Mouse (Mus musculus) MEL (cell line): ENCODE results near the gene Dnah3. TPM values are rescaled to one million over a fixed set of nuclear protein-coding genes. Genes with fewer than 3 reads are reported as not detected.

Experiments
- DNase-seq: peaks from one replicate; pipeline ENCODE4 v3.0.0; 2011; ENCODE audit warnings: low read depth, low spot score
- H3K27ac ChIP-seq: 2 replicates; pipeline ENCODE4 v1.5.1; 2012; ENCODE audit warnings: low read depth, mild to moderate bottlenecking, control low read depth, low read length, moderate library complexity; ENCODE audit not compliant: control insufficient read depth
- H3K27me3 ChIP-seq, 2 experiments: fragments of 150-350 bp in 1 of 2; sonication (generic) in 1 of 2; 2 replicates each; pipeline ENCODE4 v1.6.1; 2012; ENCODE audit warnings: low read length in 2 of 2, mild to moderate bottlenecking in 2 of 2, improper control_type of control experiment in 1 of 2, moderate library complexity in 1 of 2; ENCODE audit not compliant: insufficient read depth in 2 of 2, control insufficient read depth in 1 of 2
- H3K36me3 ChIP-seq, 2 experiments: 2 replicates each; pipeline ENCODE4 v1.6.1; 2012 to 2014; ENCODE audit warnings: low read length in 2 of 2, improper control_type of control experiment in 1 of 2, inconsistent platforms in 1 of 2, mild to moderate bottlenecking in 1 of 2; ENCODE audit not compliant: insufficient read depth in 2 of 2, control insufficient read depth in 1 of 2
- H3K4me1 ChIP-seq, 2 experiments: fragments of 150-350 bp in 1 of 2; sonication (generic) in 1 of 2; 2 replicates each; pipeline ENCODE4 v1.6.1; 2012; ENCODE audit warnings: low read length in 2 of 2, improper control_type of control experiment in 1 of 2, mild to moderate bottlenecking in 1 of 2; ENCODE audit not compliant: insufficient read depth in 2 of 2, control insufficient read depth in 1 of 2
- H3K4me3 ChIP-seq, 2 experiments: fragments of 150-350 bp in 1 of 2; sonication (generic) in 1 of 2; 2 replicates each; pipeline ENCODE4 v1.5.1; 2012; ENCODE audit warnings: low read depth in 2 of 2, low read length in 2 of 2, mild to moderate bottlenecking in 2 of 2, moderate library complexity in 2 of 2, control low read depth in 1 of 2, improper control_type of control experiment in 1 of 2; ENCODE audit not compliant: control insufficient read depth in 1 of 2, insufficient read depth in 1 of 2
- H3K79me2 ChIP-seq: 2 replicates; pipeline ENCODE4 v1.6.1; 2012; ENCODE audit warnings: mild to moderate bottlenecking, low read length, moderate library complexity; ENCODE audit not compliant: control insufficient read depth, poor library complexity, insufficient read depth
- H3K9ac ChIP-seq: 2 replicates; pipeline ENCODE4 v1.6.1; 2012; ENCODE audit warnings: low read depth, mild to moderate bottlenecking, control low read depth, low read length, moderate library complexity; ENCODE audit not compliant: control insufficient read depth, poor library complexity, severe bottlenecking
- H3K9me3 ChIP-seq: fragments of 150-350 bp; sonication (generic); replicated peaks from 2 replicates; pipeline ENCODE4 v1.6.1; 2012; ENCODE audit warnings: mild to moderate bottlenecking, low read length, improper control_type of control experiment, moderate library complexity; ENCODE audit not compliant: insufficient read depth
- BHLHE40 ChIP-seq: IDR thresholded peaks from 2 replicates; pipeline ENCODE4 v1.6.1; 2012; ENCODE audit warnings: low read depth, mild to moderate bottlenecking, inconsistent platforms, low read length, improper control_type of control experiment, borderline replicate concordance
- CHD2 ChIP-seq: IDR thresholded peaks from 2 replicates; pipeline ENCODE4 v1.6.1; 2011; ENCODE audit warnings: low read length, improper control_type of control experiment
- CTCF ChIP-seq, 3 experiments: IDR thresholded peaks in 2 of 3; conservative IDR thresholded peaks in 1 of 3; 2 replicates each; pipeline ENCODE4 v1.5.1; 2011 to 2012; ENCODE audit warnings: low read length in 3 of 3, low read depth in 2 of 3, mild to moderate bottlenecking in 2 of 3, improper control_type of control experiment in 1 of 3, inconsistent platforms in 1 of 3, mixed read lengths in 1 of 3, moderate library complexity in 1 of 3; ENCODE audit not compliant: control insufficient read depth in 1 of 3, insufficient read depth in 1 of 3, poor library complexity in 1 of 3, severe bottlenecking in 1 of 3
- E2F4 ChIP-seq: IDR thresholded peaks from 2 replicates; pipeline ENCODE4 v1.6.1; 2011; ENCODE audit warnings: low read depth, low read length, improper control_type of control experiment, borderline replicate concordance
- ELF1 ChIP-seq: IDR thresholded peaks from 2 replicates; pipeline ENCODE4 v1.6.1; 2014; ENCODE audit warnings: low read depth, mild to moderate bottlenecking, inconsistent platforms, low read length, improper control_type of control experiment, moderate library complexity
- JUND ChIP-seq: IDR thresholded peaks from 2 replicates; pipeline ENCODE4 v1.6.1; 2011; ENCODE audit warnings: low read depth, mild to moderate bottlenecking, improper control_type of control experiment, low read length
- KAT2A ChIP-seq: conservative IDR thresholded peaks from 2 replicates; pipeline ENCODE4 v1.6.1; 2012; ENCODE audit warnings: low read depth, low read length, improper control_type of control experiment, inconsistent platforms
- MAZ ChIP-seq: IDR thresholded peaks from 2 replicates; pipeline ENCODE4 v1.6.1; 2012; ENCODE audit warnings: low read depth, mild to moderate bottlenecking, inconsistent platforms, low read length, improper control_type of control experiment
- MEF2A ChIP-seq: IDR thresholded peaks from 2 replicates; pipeline ENCODE4 v1.6.1; 2014; ENCODE audit warnings: low read depth, mild to moderate bottlenecking, inconsistent platforms, low read length, improper control_type of control experiment; ENCODE audit not compliant: poor library complexity, insufficient replicate concordance, severe bottlenecking; ENCODE audit errors: extremely low read depth
- MYC ChIP-seq: IDR thresholded peaks from 2 replicates; pipeline ENCODE4 v1.6.1; 2011; ENCODE audit warnings: low read depth, mild to moderate bottlenecking, low read length, improper control_type of control experiment, moderate library complexity
- NELFE ChIP-seq: IDR thresholded peaks from 2 replicates; pipeline ENCODE4 v1.6.1; 2011; ENCODE audit warnings: low read depth, low read length, improper control_type of control experiment
- NRF1 ChIP-seq: IDR thresholded peaks from 2 replicates; pipeline ENCODE4 v1.6.1; 2014; ENCODE audit warnings: low read depth, mild to moderate bottlenecking, inconsistent platforms, low read length, improper control_type of control experiment, moderate library complexity; ENCODE audit not compliant: poor library complexity, insufficient read depth, severe bottlenecking
- POLR2A ChIP-seq, 2 experiments: IDR thresholded peaks; 2 replicates each; pipeline ENCODE4 v1.6.1; 2011 to 2012; ENCODE audit warnings: low read length in 2 of 2, mild to moderate bottlenecking in 2 of 2, control low read depth in 1 of 2, improper control_type of control experiment in 1 of 2, low read depth in 1 of 2, moderate library complexity in 1 of 2; ENCODE audit not compliant: control insufficient read depth in 1 of 2, insufficient read depth in 1 of 2, poor library complexity in 1 of 2
- POLR2AphosphoS2 ChIP-seq: IDR thresholded peaks from 2 replicates; pipeline ENCODE4 v1.6.1; 2011; ENCODE audit warnings: low read length, improper control_type of control experiment
- POLR2AphosphoS5 ChIP-seq: IDR thresholded peaks from 2 replicates; pipeline ENCODE4 v1.6.1; 2012; ENCODE audit warnings: low read depth, borderline replicate concordance, mild to moderate bottlenecking, inconsistent platforms, low read length, moderate library complexity, mixed read lengths
- RAD21 ChIP-seq: IDR thresholded peaks from 2 replicates; pipeline ENCODE4 v1.6.1; 2011; ENCODE audit warnings: mild to moderate bottlenecking, low read depth, low read length, improper control_type of control experiment
- RCOR1 ChIP-seq: IDR thresholded peaks from 2 replicates; pipeline ENCODE4 v1.6.1; 2012; ENCODE audit warnings: low read depth, mild to moderate bottlenecking, inconsistent platforms, low read length, improper control_type of control experiment
- SIN3A ChIP-seq: IDR thresholded peaks from 2 replicates; pipeline ENCODE4 v1.6.1; 2012; ENCODE audit warnings: low read length, improper control_type of control experiment, inconsistent platforms
- SMC3 ChIP-seq: IDR thresholded peaks from 2 replicates; pipeline ENCODE4 v1.6.1; 2011; ENCODE audit warnings: low read depth, low read length, improper control_type of control experiment
- TAL1 ChIP-seq: IDR thresholded peaks from 2 replicates; pipeline ENCODE4 v1.6.1; 2012; ENCODE audit warnings: mild to moderate bottlenecking, inconsistent platforms, low read length, moderate library complexity, mixed read lengths
- UBTF ChIP-seq: IDR thresholded peaks from 2 replicates; pipeline ENCODE4 v1.6.1; 2012; ENCODE audit warnings: low read depth, mild to moderate bottlenecking, inconsistent platforms, low read length, improper control_type of control experiment, moderate library complexity, borderline replicate concordance; ENCODE audit not compliant: insufficient read depth
- USF1 ChIP-seq: IDR thresholded peaks from 2 replicates; pipeline ENCODE4 v1.6.1; 2014; ENCODE audit warnings: low read depth, mild to moderate bottlenecking, inconsistent platforms, low read length, improper control_type of control experiment, moderate library complexity
- ZC3H11A ChIP-seq: IDR thresholded peaks from 2 replicates; pipeline ENCODE4 v1.6.1; 2012; ENCODE audit warnings: low read depth, mild to moderate bottlenecking, inconsistent platforms, low read length, improper control_type of control experiment
- ZKSCAN1 ChIP-seq: IDR thresholded peaks from 2 replicates; pipeline ENCODE4 v1.6.1; 2012; ENCODE audit warnings: low read depth, mild to moderate bottlenecking, inconsistent platforms, low read length, improper control_type of control experiment, moderate library complexity
- ZMIZ1 ChIP-seq: IDR thresholded peaks from 2 replicates; pipeline ENCODE4 v1.6.1; 2012; ENCODE audit warnings: low read depth, mild to moderate bottlenecking, inconsistent platforms, low read length, improper control_type of control experiment, moderate library complexity
- ZNF384 ChIP-seq: IDR thresholded peaks from 2 replicates; pipeline ENCODE4 v1.6.1; 2012; ENCODE audit warnings: low read depth, mild to moderate bottlenecking, inconsistent platforms, low read length, improper control_type of control experiment
- polyA plus RNA-seq, 2 experiments: library from polyadenylated mRNA; stranded (reverse) in 1 of 2; unstranded in 1 of 2; fragments of >175 nt in 1 of 2; fragments of >200 nt in 1 of 2; gene quantifications; 2 replicates each; pipeline versions ENCODE4 v1.2.1 to v1.2.4; 2012; ENCODE audit warnings: low replicate concordance in 2 of 2, low read depth in 1 of 2; ENCODE audit not compliant: insufficient read length in 2 of 2, insufficient read depth in 1 of 2, missing spikeins in 1 of 2
- total RNA-seq: library from RNA; depleted of rRNA; stranded (reverse); fragments of 300-350 nt; gene quantifications from 2 replicates; pipeline ENCODE4 v1.2.3, GENCODE M21; 2012

Gene Dnah3
- total and polyA plus RNA-seq, 3 experiments = not detected

DNA sequence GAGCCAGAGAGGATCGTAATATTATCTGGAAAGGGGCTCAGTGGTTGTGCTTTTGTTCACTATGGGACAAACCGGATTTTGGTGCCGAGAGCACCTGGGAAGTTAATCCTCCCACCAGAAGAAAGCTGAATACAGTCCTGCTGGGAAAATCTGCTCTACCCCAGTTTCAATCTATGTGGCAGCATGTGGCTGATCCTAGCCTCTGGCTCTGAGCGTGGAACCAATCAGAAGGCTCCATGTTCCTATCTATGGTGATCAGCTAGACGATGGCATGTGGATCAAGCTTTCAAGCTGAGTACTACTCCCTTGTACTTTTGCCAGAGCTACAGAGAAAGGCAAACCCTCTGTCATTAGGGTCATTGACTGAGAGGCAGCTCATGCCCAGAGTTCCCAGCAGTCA, 2.0 kb downstream of the Dnah3 start:
- Histone ChIP-seq H3K79me2 (no peaks in the 10 kb centered on the region), H3K36me3 (no peaks in the 10 kb centered on the region), H3K4me3 (no peak overlapping the region), H3K27ac (no peak overlapping the region), H3K9ac (no peak overlapping the region), H3K4me1 (no peaks in the 10 kb centered on the region), H3K27me3 (no peaks in the 10 kb centered on the region; a peak in 1 of 4 replicates), H3K9me3 (no peaks in the 10 kb centered on the region)
- TF ChIP-seq POLR2AphosphoS2 (no peak), USF1 (no peak), ZKSCAN1 (no peak), CHD2 (no peak), TAL1 (no peak), MYC (no peak), POLR2A (IDR thresholded peaks at IDR 0.05; ENCODE audit: control insufficient read depth in 1 of 2, insufficient read depth in 1 of 2, low read depth in 1 of 2, low read length in 2 of 2, poor library complexity in 1 of 2) (no peak), UBTF (no peak), POLR2AphosphoS5 (no peak), KAT2A (no peak), BHLHE40 (no peak), ZC3H11A (no peak), NELFE (no peak), SMC3 (no peak), ZNF384 (no peak), RCOR1 (no peak)
- DNase-seq = no peak

DNA sequence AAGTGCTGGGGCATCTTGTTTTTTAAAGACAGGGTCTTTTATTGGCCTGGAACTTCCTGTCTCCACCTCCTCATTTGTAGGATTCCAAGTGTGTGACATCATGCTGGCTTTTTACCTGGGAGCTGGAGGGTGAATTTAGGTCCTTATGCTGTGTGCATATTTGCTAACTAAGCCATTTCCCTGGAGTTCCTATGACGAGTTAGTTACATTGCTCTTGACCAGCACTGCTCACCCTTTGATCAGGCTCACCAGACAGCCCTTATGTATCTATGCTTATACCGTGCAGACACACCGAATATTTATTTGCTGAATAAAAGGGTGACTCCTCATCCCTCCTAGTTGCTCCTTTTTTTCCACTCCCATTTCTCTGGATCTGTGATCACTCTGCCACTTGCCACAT, 14.9 kb downstream of the Dnah3 start:
- Histone ChIP-seq H3K4me1 (no peaks in the 10 kb centered on the region), H3K79me2 (no peaks in the 10 kb centered on the region), H3K27me3 (no peaks in the 10 kb centered on the region), H3K9me3 (no peaks in the 10 kb centered on the region), H3K4me3 (no peak overlapping the region), H3K9ac (no peak overlapping the region), H3K27ac (no peak overlapping the region), H3K36me3 (no peaks in the 10 kb centered on the region)
- TF ChIP-seq MYC = no peak
- TF ChIP-seq NRF1 = no peak
- no peak for TF ChIP-seq BHLHE40
- no peak for TF ChIP-seq UBTF
- TF ChIP-seq MEF2A = no peak
- no peak for TF ChIP-seq POLR2AphosphoS2
- no peak for TF ChIP-seq JUND
- TF ChIP-seq RAD21 = no peak
- TF ChIP-seq NELFE = no peak
- no peak for TF ChIP-seq ZC3H11A
- no peak for TF ChIP-seq E2F4
- TF ChIP-seq RCOR1 = no peak
- no peak for TF ChIP-seq SMC3
- TF ChIP-seq CTCF (IDR thresholded peaks at IDR 0.05 in 2 of 3, conservative IDR thresholded peaks at IDR 0.05 in 1 of 3; ENCODE audit: control insufficient read depth in 1 of 3, insufficient read depth in 1 of 3, low read depth in 2 of 3, low read length in 3 of 3, poor library complexity in 1 of 3, severe bottlenecking in 1 of 3) = no peak
- TF ChIP-seq ZKSCAN1 = no peak
- no peak for TF ChIP-seq MAZ
- TF ChIP-seq ZMIZ1 = no peak
- no peak for TF ChIP-seq ELF1
- no peak for TF ChIP-seq SIN3A
- no peak for DNase-seq
